Mouse (Mus musculus) ES-Bruce4 (cell line): ENCODE results near the gene Zfp978.

Experiments
- CTCF ChIP-seq: IDR thresholded peaks from one replicate; pipeline ENCODE4 v1.8.1; 2011; ENCODE audit warnings: low read depth, low read length
- EP300 ChIP-seq: IDR thresholded peaks from 2 replicates; pipeline ENCODE4 v1.6.1; 2011; ENCODE audit warnings: low read depth, low read length; ENCODE audit not compliant: insufficient read depth

DNA sequence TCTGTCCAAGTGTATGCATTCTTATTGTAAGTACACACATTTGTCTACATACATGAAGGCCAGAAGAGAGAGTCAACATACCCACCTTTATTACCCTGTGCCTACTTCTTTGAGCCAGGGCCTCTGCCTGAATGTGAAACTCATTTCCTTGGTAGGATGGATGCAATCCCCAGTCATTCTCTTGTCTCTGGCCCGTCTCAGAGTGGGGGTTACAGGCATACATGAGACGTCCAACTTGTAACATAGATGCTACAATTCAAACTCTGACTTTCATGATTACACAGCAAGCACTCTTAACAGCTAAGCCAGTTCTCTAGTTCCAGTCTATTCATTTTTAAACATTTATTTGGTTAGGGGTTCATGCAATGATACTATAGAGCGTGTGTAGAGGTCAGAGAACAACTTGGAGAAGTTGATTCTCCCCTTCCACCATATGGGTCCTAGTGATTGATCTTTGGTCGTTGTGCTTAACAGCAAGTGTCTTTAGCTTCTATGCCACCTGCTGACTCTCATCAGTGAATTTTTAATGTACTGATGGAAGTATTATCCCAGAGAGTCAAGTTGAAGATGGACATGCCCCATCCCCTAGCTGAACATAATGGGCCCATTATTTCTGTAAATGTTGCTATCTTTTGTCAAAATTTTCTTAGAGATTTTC, 62.7 kb downstream of the Zfp978 start:
- TF ChIP-seq CTCF: no peak
- no peak for TF ChIP-seq EP300
